Mouse (Mus musculus): Measurements from ENCODE around the gene Naa15.
"Not testable (repeated sequence)": the region's sequence is repeated elsewhere in the genome, so short reads cannot be mapped to it uniquely, and the experiment has no call there.

Naa15 gene

GRCm38 (mm10) chr3:51394881-51395280 lies 20.1 kb upstream of the Naa15 start:
- no peak for DNase-seq (ENCODE audit: low spot score)

GRCm38 (mm10) chr3:51395461-51396145 lies 19.3 kb upstream of the Naa15 start:
- DNase-seq (ENCODE audit: low spot score), result no peak

GRCm38 (mm10) chr3:51396219-51397068 lies 18.5 kb upstream of the Naa15 start, which contains the start of gene Mgarp:
TSS of gene Mgarp (minus strand) at chr3:51396738.
- peak; percentile 37 for DNase-seq (ENCODE audit: low spot score)

GRCm38 (mm10) chr3:51397700-51398299 lies 17.1 kb upstream of the Naa15 start:
- no peak for DNase-seq (ENCODE audit: low spot score)

- DNase-seq (ENCODE audit: low spot score), result no peak
Observed at GRCm38 (mm10) chr3:51398667-51399066, 16.3 kb upstream of the Naa15 start.

- no peak for DNase-seq (ENCODE audit: low spot score)
Observed at GRCm38 (mm10) chr3:51399531-51399930, 15.4 kb upstream of the Naa15 start.

GRCm38 (mm10) chr3:51400682-51401081 lies 14.3 kb upstream of the Naa15 start:
- DNase-seq (ENCODE audit: low spot score), result no peak

GRCm38 (mm10) chr3:51402054-51402453 lies 12.9 kb upstream of the Naa15 start:
- not testable (repeated sequence) for DNase-seq (ENCODE audit: low spot score)

- no peak for DNase-seq (ENCODE audit: low spot score)
Observed at GRCm38 (mm10) chr3:51402628-51403027, 12.3 kb upstream of the Naa15 start.

GRCm38 (mm10) chr3:51407870-51408560 lies 6.9 kb upstream of the Naa15 start:
- DNase-seq (ENCODE audit: low spot score), result no peak

GRCm38 (mm10) chr3:51408561-51409183 lies 6.3 kb upstream of the Naa15 start, which contains the start of gene Ndufc1:
TSS of gene Ndufc1 (minus strand) at chr3:51408988.
- peak; percentile 95 for DNase-seq (ENCODE audit: low spot score)

- DNase-seq (ENCODE audit: low spot score), result no peak
Observed at GRCm38 (mm10) chr3:51412457-51412856, 2.5 kb upstream of the Naa15 start.

- DNase-seq (ENCODE audit: low spot score), result no peak
Observed at GRCm38 (mm10) chr3:51413276-51413675, 1.7 kb upstream of the Naa15 start.

GRCm38 (mm10) chr3:51416073-51416363 lies 1.1 kb downstream of the Naa15 start:
- no peak for DNase-seq (ENCODE audit: low spot score)

- peak; percentile 16 for DNase-seq (ENCODE audit: low spot score)
Observed at GRCm38 (mm10) chr3:51416364-51417134, 1.6 kb downstream of the Naa15 start.

- DNase-seq (ENCODE audit: low spot score), result no peak
Observed at GRCm38 (mm10) chr3:51417135-51417458, 2.1 kb downstream of the Naa15 start.

- DNase-seq (ENCODE audit: low spot score), result no peak
Observed at GRCm38 (mm10) chr3:51417485-51417884, 2.5 kb downstream of the Naa15 start.

GRCm38 (mm10) chr3:51417966-51418365 lies 3.0 kb downstream of the Naa15 start:
- no peak for DNase-seq (ENCODE audit: low spot score)

- no peak for DNase-seq (ENCODE audit: low spot score)
Observed at GRCm38 (mm10) chr3:51421921-51422320, 7.0 kb downstream of the Naa15 start.

- DNase-seq (ENCODE audit: low spot score), result no peak
Observed at GRCm38 (mm10) chr3:51425394-51425793, 10.4 kb downstream of the Naa15 start.

GRCm38 (mm10) chr3:51434364-51434763 lies 19.4 kb downstream of the Naa15 start:
- not testable (repeated sequence) for DNase-seq (ENCODE audit: low spot score)

Measured in lung, postnatal 25 days (tissue).